Mouse (Mus musculus) liver, embryonic 15.5 days (tissue): Measurements from ENCODE around the gene Trim65. TPM values are rescaled to one million over a fixed set of nuclear protein-coding genes. Genes with fewer than 3 reads are reported as not detected.

Experiments used
- ATAC-seq: fragments of 200-750 bp; cut with Nextera tagmentation; 2 replicates; pipeline ENCODE4 v1.8.0; 2017; ENCODE audit warnings: moderate number of reproducible peaks, mild to moderate bottlenecking, moderate library complexity; ENCODE audit not compliant: insufficient read depth
- H3K27ac ChIP-seq: fragments of 300-500 bp; sonication (generic); replicated peaks from 2 replicates; pipeline ENCODE4 v1.5.1; 2015; ENCODE audit warnings: mild to moderate bottlenecking, inconsistent platforms
- H3K27me3 ChIP-seq: fragments of 300-500 bp; sonication (generic); 2 replicates; pipeline ENCODE4 v1.6.1; 2015; ENCODE audit warnings: mild to moderate bottlenecking, inconsistent platforms
- H3K36me3 ChIP-seq: fragments of 300-500 bp; sonication (generic); replicated peaks from 2 replicates; pipeline ENCODE4 v1.6.1; 2015; ENCODE audit warnings: moderate library complexity, mild to moderate bottlenecking, inconsistent platforms
- H3K4me1 ChIP-seq: fragments of 300-500 bp; sonication (generic); replicated peaks from 2 replicates; pipeline ENCODE4 v1.6.1; 2015; ENCODE audit warnings: inconsistent platforms
- H3K4me2 ChIP-seq: fragments of 300-500 bp; sonication (generic); 2 replicates; pipeline ENCODE4 v1.6.1; 2015; ENCODE audit warnings: moderate library complexity, mild to moderate bottlenecking, inconsistent platforms
- H3K4me3 ChIP-seq: fragments of 300-500 bp; sonication (generic); replicated peaks from 2 replicates; pipeline ENCODE4 v1.5.1; 2015; ENCODE audit warnings: mild to moderate bottlenecking, inconsistent platforms
- H3K9ac ChIP-seq: fragments of 300-500 bp; sonication (generic); 2 replicates; pipeline ENCODE4 v1.6.1; 2015; ENCODE audit warnings: moderate library complexity, mild to moderate bottlenecking, inconsistent platforms
- H3K9me3 ChIP-seq: fragments of 300-500 bp; sonication (generic); replicated peaks from 2 replicates; pipeline ENCODE4 v1.6.1; 2016; ENCODE audit warnings: inconsistent platforms
- WGBS: fragments of 180-500 bp; shearing (Covaris S2); methylation state at CpG from one replicate; pipeline ENCODE4 v1.1.7; 2015; ENCODE audit warnings: mixed read lengths; ENCODE audit not compliant: insufficient replicate concordance; 5-methylcytosine and 5-hydroxymethylcytosine counted together
- polyA plus RNA-seq: library from polyadenylated mRNA; unstranded; fragments of >200 nt; fragmentation: Nextera tagmentation; extraction: Ambion mirVana; gene quantifications from 2 replicates; pipeline ENCODE4 v1.2.1, GENCODE M21; 2015

Trim65 gene
- polyA plus RNA-seq = 1.2 and 1.5 TPM in 2 replicates

DNA sequence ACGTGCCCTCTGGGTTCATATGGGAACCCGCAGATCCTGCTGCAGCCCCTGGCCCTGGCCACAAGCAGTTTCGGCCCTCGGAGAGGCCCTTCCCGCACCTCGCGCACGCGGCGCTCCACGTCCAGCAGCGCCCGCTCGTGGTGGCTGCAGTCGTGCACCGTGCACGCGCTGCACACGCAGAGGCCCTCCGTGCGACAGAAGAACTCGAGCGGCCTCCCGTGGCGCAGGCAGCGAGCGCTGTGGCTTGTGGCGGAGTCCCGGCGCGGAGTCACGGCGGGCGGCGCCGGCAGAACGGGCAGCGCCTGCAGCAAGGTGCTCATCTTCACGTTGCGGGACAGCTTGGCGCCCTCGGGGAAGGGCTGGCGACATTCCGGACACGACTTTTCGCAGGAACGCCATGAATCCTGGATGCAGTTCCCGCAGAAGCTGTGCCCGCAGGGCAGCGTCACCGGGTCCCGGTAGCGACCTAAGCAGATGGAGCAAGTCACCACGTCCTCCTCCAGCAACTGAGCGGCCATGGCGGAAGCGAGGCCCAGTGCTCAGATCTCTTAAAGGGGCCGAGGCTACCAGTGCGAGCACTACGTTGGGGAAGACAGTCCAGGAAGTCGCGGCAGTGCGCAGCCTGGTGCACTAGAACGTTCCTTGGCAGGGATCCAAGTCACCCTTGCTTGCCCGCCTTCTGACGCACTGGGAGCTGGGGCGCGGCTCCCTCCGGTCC is at the start of gene Trim65:
Trim65 (minus strand) TSS at position 641 of the 718 bp plus-strand sequence.
- ATAC-seq = peak; percentile 73
- no peaks in the 10 kb centered on the region for H3K27me3 ChIP-seq
- peak within 1 kb of the TSS; percentile 77 for H3K27ac ChIP-seq
- under 1% methylated on average over 69 of the region's 69 CpGs for WGBS
- peak within 1 kb of the TSS; percentile 56 for H3K9ac ChIP-seq
- peak within 1 kb of the TSS; percentile 85 for H3K4me2 ChIP-seq
- H3K4me3 ChIP-seq = peak within 1 kb of the TSS; percentile 63
- peaks cover 44% of the 10 kb centered on the region for H3K4me1 ChIP-seq
- H3K9me3 ChIP-seq = no peaks in the 10 kb centered on the region
- peaks cover 44% of the 10 kb centered on the region for H3K36me3 ChIP-seq

- H3K36me3 ChIP-seq = peaks cover 77% of the 10 kb centered on the region
- ATAC-seq = no peak
- H3K27ac ChIP-seq = no peak overlapping the region
- 85% methylated on average over 20 of the region's 20 CpGs for WGBS
- no peak overlapping the region for H3K4me3 ChIP-seq
- H3K9ac ChIP-seq = no peak overlapping the region
- no peaks in the 10 kb centered on the region for H3K4me1 ChIP-seq
- H3K4me2 ChIP-seq = no peak overlapping the region
- no peaks in the 10 kb centered on the region for H3K27me3 ChIP-seq
- no peaks in the 10 kb centered on the region for H3K9me3 ChIP-seq
These were observed 47.6 kb upstream of the Trim65 start for GRCm38 (mm10) chr11:116178411-116179121.

- Histone ChIP-seq H3K27me3 (no peaks in the 10 kb centered on the region), H3K4me2 (no peak overlapping the region), H3K4me3 (no peak overlapping the region), H3K4me1 (no peaks in the 10 kb centered on the region), H3K36me3 (peaks cover 74% of the 10 kb centered on the region), H3K27ac (no peak overlapping the region), H3K9me3 (no peaks in the 10 kb centered on the region), H3K9ac (no peak overlapping the region)
- ATAC-seq = no peak
- WGBS = 81% methylated on average over 7 of the region's 7 CpGs
These were observed 45.1 kb upstream of the Trim65 start for GRCm38 (mm10) chr11:116176010-116176409.

GRCm38 (mm10) chr11:116174775-116175448 is 44.0 kb upstream of the Trim65 start:
- no peak overlapping the region for H3K4me3 ChIP-seq
- ATAC-seq = no peak
- no peaks in the 10 kb centered on the region for H3K4me1 ChIP-seq
- no peak overlapping the region for H3K27ac ChIP-seq
- no peaks in the 10 kb centered on the region for H3K27me3 ChIP-seq
- no peaks in the 10 kb centered on the region for H3K9me3 ChIP-seq
- H3K9ac ChIP-seq = no peak overlapping the region
- H3K36me3 ChIP-seq = peaks cover 63% of the 10 kb centered on the region
- 79% methylated on average over 22 of the region's 22 CpGs for WGBS
- H3K4me2 ChIP-seq = no peak overlapping the region

DNA sequence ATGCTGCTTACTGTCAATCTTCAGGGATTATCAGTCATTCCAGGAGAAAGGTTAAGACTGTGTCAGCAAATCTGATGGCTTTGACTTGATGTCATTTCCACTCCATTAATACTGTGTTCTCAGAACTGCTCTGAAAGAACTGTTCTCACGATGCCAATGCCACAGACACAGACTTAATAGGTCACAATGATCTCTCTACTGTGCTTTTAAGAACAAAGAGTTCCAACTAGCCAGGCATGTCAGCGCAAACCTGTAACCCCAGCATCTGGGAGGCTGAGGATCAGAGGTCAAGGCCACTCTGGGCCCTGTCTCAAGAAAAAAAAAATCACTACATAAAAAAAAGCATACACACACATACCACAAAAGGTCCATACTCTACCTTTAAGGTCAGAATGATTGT is 41.0 kb upstream of the Trim65 start:
- Histone ChIP-seq H3K4me1 (peaks cover 17% of the 10 kb centered on the region), H3K36me3 (peaks cover 39% of the 10 kb centered on the region), H3K4me3 (no peak overlapping the region), H3K27ac (no peak overlapping the region), H3K27me3 (no peaks in the 10 kb centered on the region), H3K9me3 (no peaks in the 10 kb centered on the region), H3K4me2 (no peak overlapping the region), H3K9ac (no peak overlapping the region)
- ATAC-seq = no peak
- WGBS = 84% methylated on average over 2 of the region's 2 CpGs

- Histone ChIP-seq H3K4me1 (peaks cover 26% of the 10 kb centered on the region), H3K27ac (no peak overlapping the region), H3K9me3 (no peaks in the 10 kb centered on the region), H3K27me3 (no peaks in the 10 kb centered on the region), H3K36me3 (peaks cover 30% of the 10 kb centered on the region), H3K9ac (no peak overlapping the region), H3K4me3 (no peak overlapping the region), H3K4me2 (no peak overlapping the region)
- no peak for ATAC-seq
- 70% methylated on average over 5 of the region's 5 CpGs for WGBS
These were observed 39.3 kb upstream of the Trim65 start for GRCm38 (mm10) chr11:116170003-116170800.

- no peak overlapping the region for H3K4me2 ChIP-seq
- peaks cover 26% of the 10 kb centered on the region for H3K4me1 ChIP-seq
- H3K27ac ChIP-seq = no peak overlapping the region
- H3K27me3 ChIP-seq = no peaks in the 10 kb centered on the region
- ATAC-seq = no peak
- H3K9ac ChIP-seq = no peak overlapping the region
- no peak overlapping the region for H3K4me3 ChIP-seq
- 78% methylated on average over 3 of the region's 3 CpGs for WGBS
- H3K9me3 ChIP-seq = no peaks in the 10 kb centered on the region
- H3K36me3 ChIP-seq = peaks cover 20% of the 10 kb centered on the region
These were observed 38.3 kb upstream of the Trim65 start for GRCm38 (mm10) chr11:116169214-116169613.

GRCm38 (mm10) chr11:116167884-116168439 is 37.0 kb upstream of the Trim65 start, which contains the start of gene Fbf1:
Gene Fbf1 (minus strand): TSS chr11:116168166.
- Histone ChIP-seq H3K27ac (peak within 1 kb of the TSS; percentile 71), H3K27me3 (no peaks in the 10 kb centered on the region), H3K4me2 (peak within 1 kb of the TSS; percentile 83), H3K9ac (peak within 1 kb of the TSS; percentile 79), H3K4me3 (peak within 1 kb of the TSS; percentile 74), H3K36me3 (peaks cover 8% of the 10 kb centered on the region), H3K9me3 (no peaks in the 10 kb centered on the region), H3K4me1 (peaks cover 26% of the 10 kb centered on the region)
- under 1% methylated on average over 40 of the region's 40 CpGs for WGBS
- peak; percentile 98 for ATAC-seq

GRCm38 (mm10) chr11:116167232-116167631 is 36.3 kb upstream of the Trim65 start:
- peak overlapping the region; percentile 74 for H3K4me3 ChIP-seq
- WGBS = 14% methylated on average over 6 of the region's 6 CpGs
- 0 out of 2 replicates have a peak, but pooled peaks cover 3% of the 10 kb centered on the region for H3K36me3 ChIP-seq
- peaks cover 26% of the 10 kb centered on the region for H3K4me1 ChIP-seq
- H3K4me2 ChIP-seq = peak overlapping the region; percentile 83
- no peaks in the 10 kb centered on the region for H3K9me3 ChIP-seq
- H3K9ac ChIP-seq = peak overlapping the region; percentile 79
- peak overlapping the region; percentile 71 for H3K27ac ChIP-seq
- no peaks in the 10 kb centered on the region for H3K27me3 ChIP-seq
- no peak for ATAC-seq

DNA sequence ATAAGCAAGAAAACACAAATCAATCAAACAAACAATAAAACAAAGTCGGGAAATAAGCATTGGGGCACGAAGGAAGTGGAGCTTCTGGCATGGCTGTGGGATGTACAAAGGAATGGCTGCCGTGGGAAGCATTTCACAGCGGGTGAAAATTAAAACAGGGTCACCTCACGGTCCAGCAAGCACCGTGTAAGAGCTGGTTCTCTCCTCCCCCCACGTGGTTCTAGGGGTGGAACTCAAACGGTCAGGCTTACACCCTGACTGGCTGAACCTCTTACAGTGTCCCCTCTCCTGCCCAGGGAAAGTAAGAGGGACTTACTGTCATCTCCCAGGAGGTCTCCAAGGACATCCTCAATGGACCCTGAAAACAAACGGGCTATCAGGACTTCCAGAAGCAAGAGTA is 32.1 kb upstream of the Trim65 start:
- Histone ChIP-seq H3K27me3 (no peaks in the 10 kb centered on the region), H3K27ac (no peak overlapping the region), H3K9ac (no peak overlapping the region), H3K36me3 (peaks cover 3% of the 10 kb centered on the region; the same call in 1 of the 2 replicates), H3K4me3 (no peak overlapping the region), H3K4me2 (no peak overlapping the region), H3K9me3 (no peaks in the 10 kb centered on the region), H3K4me1 (peaks cover 18% of the 10 kb centered on the region)
- 53% methylated on average over 9 of the region's 9 CpGs for WGBS
- ATAC-seq = no peak
